Mouse (Mus musculus) brain, embryonic 14.5 days (tissue): ENCODE measurements at regions not wholly inside any gene's neighbourhood (a gene's known extent, or its start where the extent isn't known, plus 50 kb on each side); places are given as distances from the start of the nearest gene placed in this dataset.

ENCODE experiments used
- DNase-seq: peaks from one replicate; pipeline ENCODE4 v3.0.0-alpha.2; 2011; ENCODE audit warnings: low read depth
- CTCF ChIP-seq: fragments of 200-500 bp; IDR thresholded peaks from 2 replicates; pipeline ENCODE4 v1.5.1; 2012; ENCODE audit warnings: inconsistent platforms, mild to moderate bottlenecking, moderate library complexity, borderline replicate concordance; ENCODE audit not compliant: insufficient read depth, insufficient read length; ENCODE audit errors: extremely low read depth
- POLR2A ChIP-seq: fragments of 200-500 bp; IDR thresholded peaks from 2 replicates; pipeline ENCODE4 v1.6.1; 2012; ENCODE audit warnings: mild to moderate bottlenecking, inconsistent platforms, borderline replicate concordance; ENCODE audit not compliant: poor library complexity, insufficient read depth, insufficient read length, severe bottlenecking; ENCODE audit errors: extremely low read depth

DNA sequence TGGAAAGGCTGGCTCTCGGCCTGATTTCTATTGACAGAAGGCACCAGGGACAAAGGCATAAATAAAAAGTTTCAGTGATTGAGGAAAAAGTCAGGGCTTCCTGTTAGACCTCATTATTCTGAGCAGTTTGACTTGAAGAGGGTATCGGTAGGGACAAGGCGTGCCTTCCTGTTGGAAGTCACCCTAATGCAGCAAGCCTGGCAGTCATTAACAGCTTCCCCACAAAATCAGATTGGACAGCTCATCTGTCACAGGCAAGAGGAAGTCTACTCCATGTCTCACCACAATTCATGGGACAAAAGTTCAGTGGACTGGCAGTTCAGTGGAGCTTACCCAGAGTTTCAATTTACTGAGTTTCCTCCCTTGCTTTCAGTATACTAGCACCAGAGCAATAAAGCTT lies 715.5 kb downstream of the Fam181b start:
- peak; percentile 15 for DNase-seq
- TF ChIP-seq CTCF, result no peak
- no peak for TF ChIP-seq POLR2A

GRCm38 (mm10) chr7:93835697-93836096 lies 756.0 kb downstream of the Fam181b start:
- DNase-seq, result peak; percentile 30
- TF ChIP-seq CTCF (no peak), POLR2A (no peak)

- DNase-seq, result peak; percentile 68
Measured at GRCm38 (mm10) chr7:93836169-93836568, 756.5 kb downstream of the Fam181b start.

GRCm38 (mm10) chr7:93855025-93855424 lies 775.4 kb downstream of the Fam181b start:
- peak; percentile 57 for DNase-seq
- TF ChIP-seq POLR2A (no peak), CTCF (no peak)

More at GRCm38 (mm10) chr7:93836169-93836568, 756.5 kb downstream of the Fam181b start:
- no peak for TF ChIP-seq POLR2A
- no peak for TF ChIP-seq CTCF

DNA sequence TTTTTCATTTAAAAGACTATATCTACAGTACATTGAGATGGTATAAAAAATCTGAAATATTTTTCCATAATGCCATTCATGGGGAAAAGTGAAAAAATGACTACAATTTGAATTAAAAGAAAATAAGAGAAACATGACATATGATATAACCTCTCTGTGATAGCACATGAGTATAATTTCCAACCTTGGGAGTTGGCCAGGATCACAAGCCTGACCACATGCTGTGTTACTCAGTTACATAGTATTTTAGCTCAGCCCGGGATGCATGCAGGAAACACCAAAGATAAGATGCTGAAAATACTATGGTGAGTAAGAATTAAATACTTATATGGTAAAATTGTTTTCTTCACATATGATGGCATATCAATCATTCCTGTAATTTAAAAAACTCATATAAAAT lies 814.0 kb downstream of the Fam181b start:
- no peak for DNase-seq
- TF ChIP-seq CTCF (no peak), POLR2A (no peak)

- TF ChIP-seq POLR2A (no peak), CTCF (no peak)
- DNase-seq, result no peak
Measured at GRCm38 (mm10) chr7:93896921-93897320, 817.3 kb downstream of the Fam181b start.

DNA sequence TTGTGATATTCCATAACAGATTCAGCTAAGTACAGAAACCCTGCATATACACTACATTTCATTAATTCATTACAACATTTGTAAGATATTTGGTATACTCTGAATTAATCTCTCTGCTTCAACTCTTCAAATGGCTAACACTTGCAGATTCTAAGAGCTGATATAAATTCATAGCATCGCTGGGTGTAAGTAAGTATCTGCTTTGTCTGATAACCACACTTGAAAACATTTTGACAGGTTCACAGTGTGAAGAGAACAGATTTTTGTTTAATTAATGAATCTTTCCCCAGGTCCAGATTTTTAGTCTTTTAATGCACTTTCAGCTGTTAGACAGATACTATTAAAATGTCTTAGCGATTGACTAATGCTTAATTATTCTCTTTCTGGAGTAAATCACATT lies 823.1 kb downstream of the Fam181b start:
- peak; percentile 40 for DNase-seq

GRCm38 (mm10) chr7:93936925-93937324 lies 857.3 kb downstream of the Fam181b start:
- TF ChIP-seq POLR2A (no peak), CTCF (no peak)
- DNase-seq, result peak; percentile 64

More for the DNA sequence above, 823.1 kb downstream of the Fam181b start:
- no peak for TF ChIP-seq POLR2A
- TF ChIP-seq CTCF, result no peak

- no peak for TF ChIP-seq POLR2A
- no peak for DNase-seq
Measured at GRCm38 (mm10) chr7:93982103-93982502, 902.4 kb downstream of the Fam181b start.

- TF ChIP-seq POLR2A, result no peak
- TF ChIP-seq CTCF, result no peak
- DNase-seq, result peak; percentile 9
Measured at GRCm38 (mm10) chr7:94002780-94003179, 923.1 kb downstream of the Fam181b start.

GRCm38 (mm10) chr7:94042466-94043030 lies 962.9 kb downstream of the Fam181b start:
- peak; percentile 86 for DNase-seq
- TF ChIP-seq CTCF (no peak), POLR2A (no peak)

GRCm38 (mm10) chr7:94045428-94045827 lies 965.8 kb downstream of the Fam181b start:
- TF ChIP-seq POLR2A (no peak), CTCF (no peak)
- DNase-seq, result no peak
